Mouse (Mus musculus) activated CD4-positive, CD25-positive, alpha-beta regulatory T cell, adult 9 weeks (primary cell): ENCODE data around the gene Glod4. TPM values are rescaled to one million over a fixed set of nuclear protein-coding genes. Genes with fewer than 3 reads are reported as not detected.

Source experiments
- polyA plus RNA-seq: library from polyadenylated mRNA; unstranded; fragments of 100-300 nt; shearing (Covaris generic); gene quantifications from one replicate; pipeline ENCODE4 v1.2.1, GENCODE M21; 2017

Gene Glod4
- polyA plus RNA-seq, result 88.9 TPM

GRCm38 (mm10) chr11:76242901-76243810, at the start of gene Glod4, which contains the start of gene Mrm3:
Gene Glod4, minus strand, starts transcription at chr11:76243725.
Gene Mrm3, plus strand, starts transcription at chr11:76243715.

GRCm38 (mm10) chr11:76217390-76217800, 26.1 kb downstream of the Glod4 start, which contains the start of the genes Dbil5 and Gemin4:
Gene Dbil5, plus strand, starts transcription at chr11:76217608.
Gene Gemin4, minus strand, starts transcription at chr11:76217664.

GRCm38 (mm10) chr11:76179495-76180145, 63.9 kb downstream of the Glod4 start, which contains the start of the genes Vps53 and Fam57a:
Gene Vps53, minus strand, starts transcription at chr11:76179647.
Gene Fam57a, plus strand, starts transcription at chr11:76179671.

Other genes starting within 250 kb of the Glod4 start
- not detected for gene 1700016K19Rik, start 243.8 kb downstream of the Glod4 start, polyA plus RNA-seq
- gene Rflnb, start 215.9 kb downstream of the Glod4 start, polyA plus RNA-seq, result 12.2 TPM
- gene Vps53, start 64.1 kb downstream of the Glod4 start, polyA plus RNA-seq, result 68.2 TPM
- 5.2 TPM for gene Fam57a, start 64.1 kb downstream of the Glod4 start, polyA plus RNA-seq
- not detected for gene Dbil5, start 26.1 kb downstream of the Glod4 start, polyA plus RNA-seq
- gene Gemin4, start 26.1 kb downstream of the Glod4 start, polyA plus RNA-seq, result 22.4 TPM
- 17.1 TPM for gene Mrm3, start within 50 bp of the Glod4 start, polyA plus RNA-seq
- 0.77 TPM for gene Nxn, start 155.4 kb upstream of the Glod4 start, polyA plus RNA-seq
- gene Timm22, start 163.2 kb upstream of the Glod4 start, polyA plus RNA-seq, result 49.2 TPM